ENCODE assay signal across 30 mouse cellular contexts in the genomic region with DNA sequence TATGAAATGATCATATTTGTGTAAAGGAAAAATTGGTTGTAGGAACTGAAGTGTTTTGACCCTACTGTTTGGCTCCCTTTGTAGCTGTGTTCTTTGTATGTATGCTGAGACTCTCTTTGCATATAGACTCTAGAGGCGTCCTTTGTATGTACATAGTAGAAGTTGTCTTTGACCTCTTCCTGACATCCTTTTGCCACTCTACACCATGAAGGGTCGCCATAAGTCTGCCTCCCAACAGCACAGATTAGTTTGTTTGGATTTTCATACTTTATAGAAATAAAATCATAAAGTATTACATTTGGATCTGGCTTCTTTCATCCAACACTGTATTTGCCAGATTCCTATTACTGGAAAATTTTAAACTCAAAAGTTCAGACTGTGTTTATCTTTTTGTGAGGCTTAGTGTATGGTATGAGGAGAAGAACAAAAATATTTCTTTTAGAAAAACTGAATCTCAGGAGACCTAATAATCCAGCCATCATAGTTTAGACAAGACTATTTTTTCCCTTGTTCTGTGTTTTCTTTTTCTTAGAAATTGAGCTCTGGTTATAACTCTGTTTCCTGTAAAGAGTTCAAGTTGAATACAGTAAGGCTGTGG.
DNase-seq lines count a peak whose midpoint lies in the region; ATAC-seq and TF ChIP-seq lines count a peak whose summit lies in the region.
"Had no signal": no experiment of that assay in that cellular context is flagged by ENCODE, and none has a peak within 500 bp of the region (broad histone marks: within the 10 kb centered on the region; RNA-seq: fewer than 3 reads in every experiment).

No protein-coding gene starts in this region.

- peak overlapping the region; percentile 8; the same call in 1 of the 2 replicates for H3K27ac ChIP-seq in kidney, embryonic 16.5 days (ENCODE audit: low read length)
- H3K27ac ChIP-seq in stomach, embryonic 14.5 days (ENCODE audit: low read length) = peak overlapping the region; percentile 75; the same call in 1 of the 2 replicates
- no peak overlapping the region for H3K27ac ChIP-seq in stomach, postnatal 0 days (replicated peaks)
- H3K27ac ChIP-seq in stomach, embryonic 16.5 days (ENCODE audit: low read length) = 0 out of 2 replicates have a peak overlapping the region, but pooled peaks have one; percentile 64
- H3K27ac ChIP-seq: embryonic facial prominence, embryonic 13.5 days; forebrain, embryonic 10.5 days; forebrain, embryonic 13.5 days; heart, embryonic 15.5 days; hindbrain, embryonic 10.5 days; hindbrain, embryonic 14.5 days; hindbrain, postnatal 0 days had no signal

- no peak overlapping the region for H3K4me2 ChIP-seq in kidney, embryonic 16.5 days (replicated peaks; ENCODE audit: low read depth, low read length)
- H3K4me2 ChIP-seq in stomach, embryonic 14.5 days (replicated peaks; ENCODE audit: low read depth, low read length) = no peak overlapping the region
- H3K4me2 ChIP-seq in stomach, postnatal 0 days (replicated peaks; ENCODE audit: low read depth) = no peak overlapping the region
- H3K4me2 ChIP-seq in stomach, embryonic 16.5 days (ENCODE audit: low read depth, low read length) = no peak overlapping the region
- H3K4me2 ChIP-seq: embryonic facial prominence, embryonic 13.5 days; forebrain, embryonic 13.5 days; heart, embryonic 12.5 days; heart, embryonic 15.5 days; hindbrain, embryonic 14.5 days had no signal

- 55% methylated on average over 2 of the region's 2 CpGs for whole genome bisulfite sequencing in kidney, embryonic 16.5 days
- 34% methylated on average over 2 of the region's 2 CpGs for WGBS in stomach, embryonic 14.5 days
- WGBS in stomach, postnatal 0 days = 43% methylated on average over 2 of the region's 2 CpGs
- WGBS in stomach, embryonic 16.5 days = 53% methylated on average over 2 of the region's 2 CpGs

- no peaks in the 10 kb centered on the region for H3K9me3 ChIP-seq in kidney, embryonic 16.5 days (ENCODE audit: low read length)
- no peaks in the 10 kb centered on the region for H3K9me3 ChIP-seq in stomach, embryonic 14.5 days (ENCODE audit: control insufficient read depth, low read depth, low read length)
- H3K9me3 ChIP-seq in stomach, postnatal 0 days (ENCODE audit: control insufficient read depth, low read length) = no peaks in the 10 kb centered on the region
- H3K9me3 ChIP-seq in stomach, embryonic 16.5 days (replicated peaks; ENCODE audit: control insufficient read depth, low read length) = no peaks in the 10 kb centered on the region
- H3K9me3 ChIP-seq: embryonic facial prominence, embryonic 13.5 days; forebrain, embryonic 10.5 days; forebrain, embryonic 13.5 days; G1E; heart, embryonic 15.5 days; hindbrain, embryonic 10.5 days had no signal

- peaks cover 6% of the 10 kb centered on the region for H3K27me3 ChIP-seq in kidney, embryonic 16.5 days (ENCODE audit: insufficient read depth, low read length)
- no peaks in the 10 kb centered on the region for H3K27me3 ChIP-seq in stomach, embryonic 14.5 days (ENCODE audit: control insufficient read depth, insufficient read depth, low read length)
- H3K27me3 ChIP-seq in stomach, postnatal 0 days (ENCODE audit: control insufficient read depth, insufficient read depth, low read length) = no peaks in the 10 kb centered on the region
- peaks cover 4% of the 10 kb centered on the region; the same call in 1 of the 2 replicates for H3K27me3 ChIP-seq in stomach, embryonic 16.5 days (ENCODE audit: control insufficient read depth, insufficient read depth, low read length)
- H3K27me3 ChIP-seq: CH12.LX; heart, embryonic 12.5 days; heart, embryonic 15.5 days; Patski had no signal

- H3K36me3 ChIP-seq in kidney, embryonic 16.5 days (ENCODE audit: insufficient read depth, low read length) = no peaks in the 10 kb centered on the region
- H3K36me3 ChIP-seq in stomach, embryonic 14.5 days (ENCODE audit: control insufficient read depth, insufficient read depth, low read length) = no peaks in the 10 kb centered on the region
- H3K36me3 ChIP-seq in stomach, postnatal 0 days (ENCODE audit: control insufficient read depth, insufficient read depth, low read length) = no peaks in the 10 kb centered on the region
- H3K36me3 ChIP-seq in stomach, embryonic 16.5 days (ENCODE audit: control insufficient read depth, insufficient read depth, low read length) = no peaks in the 10 kb centered on the region
- H3K36me3 ChIP-seq: embryonic facial prominence, embryonic 13.5 days; forebrain, embryonic 10.5 days; G1E; heart, embryonic 12.5 days; heart, embryonic 15.5 days; hindbrain, embryonic 10.5 days had no signal

- peak; percentile 21 for DNase-seq in heart, adult 11 months
- no peak for DNase-seq in heart, adult 18-20 months
- DNase-seq in kidney, postnatal 25 days = no peak
- no peak for DNase-seq in stomach, postnatal 0 days (ENCODE audit: low spot score)
- DNase-seq in right cerebral cortex, postnatal 25 days = no peak
- DNase-seq: adrenal gland, postnatal 14 days; B cell, adult 2 months; cerebellum, adult 11 months; cerebellum, adult 2 months; cerebellum, adult 9-11 months; cerebellum, postnatal 25 days; gastrocnemius, postnatal 10 days; gastrocnemius, postnatal 36 days; heart, postnatal 10 days; heart, postnatal 36 days had no signal

- H3K4me1 ChIP-seq in kidney, embryonic 16.5 days (ENCODE audit: insufficient read depth, low read length) = no peaks in the 10 kb centered on the region
- H3K4me1 ChIP-seq in stomach, embryonic 14.5 days (ENCODE audit: control insufficient read depth, insufficient read depth, low read length) = no peaks in the 10 kb centered on the region
- no peaks in the 10 kb centered on the region for H3K4me1 ChIP-seq in stomach, postnatal 0 days (replicated peaks; ENCODE audit: control insufficient read depth, insufficient read depth)
- no peaks in the 10 kb centered on the region for H3K4me1 ChIP-seq in stomach, embryonic 16.5 days (ENCODE audit: control insufficient read depth, insufficient read depth, low read length)
- H3K4me1 ChIP-seq: embryonic facial prominence, embryonic 13.5 days; forebrain, embryonic 10.5 days; forebrain, embryonic 13.5 days; heart, embryonic 12.5 days; heart, embryonic 15.5 days; hindbrain, embryonic 10.5 days had no signal

- no peak for TF ChIP-seq CTCF in stomach, postnatal 0 days (IDR thresholded peaks at IDR 0.05; ENCODE audit: low read depth)

- no peak for TF ChIP-seq EP300 in stomach, postnatal 0 days (optimal IDR thresholded peaks at IDR 0.05)

- ATAC-seq in kidney, embryonic 16.5 days (ENCODE audit: low FRiP score, low TSS enrichment) = no peak
- ATAC-seq in stomach, embryonic 14.5 days (ENCODE audit: insufficient number of reproducible peaks, insufficient read depth, low FRiP score, low read depth) = peak; percentile 58; the same call in 1 of the 2 replicates
- ATAC-seq in stomach, postnatal 0 days (ENCODE audit: low FRiP score, low TSS enrichment) = no peak
- peak; percentile 71; the same call in 1 of the 2 replicates for ATAC-seq in stomach, embryonic 16.5 days (ENCODE audit: insufficient read depth, low FRiP score)
- ATAC-seq: forebrain, embryonic 13.5 days; forebrain, embryonic 16.5 days; hindbrain, postnatal 0 days; Patski had no signal

- H3K9ac ChIP-seq in kidney, embryonic 16.5 days (replicated peaks; ENCODE audit: low read length) = no peak overlapping the region
- no peak overlapping the region for H3K9ac ChIP-seq in stomach, embryonic 14.5 days (replicated peaks; ENCODE audit: low read depth, low read length)
- H3K9ac ChIP-seq in stomach, postnatal 0 days (ENCODE audit: low read length) = no peak overlapping the region
- no peak overlapping the region for H3K9ac ChIP-seq in stomach, embryonic 16.5 days (ENCODE audit: low read length)
- H3K9ac ChIP-seq: embryonic facial prominence, embryonic 13.5 days; forebrain, embryonic 13.5 days; heart, embryonic 12.5 days; heart, embryonic 15.5 days; hindbrain, embryonic 14.5 days had no signal

- H3K4me3 ChIP-seq in kidney, embryonic 16.5 days (ENCODE audit: low read length) = no peak overlapping the region
- H3K4me3 ChIP-seq in stomach, embryonic 14.5 days (ENCODE audit: low read depth, low read length) = no peak overlapping the region
- no peak overlapping the region for H3K4me3 ChIP-seq in stomach, postnatal 0 days (ENCODE audit: low read depth, low read length)
- H3K4me3 ChIP-seq in stomach, embryonic 16.5 days (replicated peaks; ENCODE audit: low read length) = no peak overlapping the region
- H3K4me3 ChIP-seq: embryonic facial prominence, embryonic 13.5 days; forebrain, embryonic 10.5 days; forebrain, embryonic 13.5 days; heart, embryonic 12.5 days; heart, embryonic 15.5 days; hindbrain, embryonic 10.5 days had no signal

Comparison
In these comparisons a context has a peak if more than half of its experiments do, and no peak if none do; other contexts are left out.
1. ATAC-seq: peak in stomach, embryonic 14.5 days (single experiment) and stomach, embryonic 16.5 days (single experiment); none in kidney, embryonic 16.5 days (single experiment) and stomach, postnatal 0 days (single experiment).